Mouse (Mus musculus): ENCODE data around the gene Gm27021.

DNA sequence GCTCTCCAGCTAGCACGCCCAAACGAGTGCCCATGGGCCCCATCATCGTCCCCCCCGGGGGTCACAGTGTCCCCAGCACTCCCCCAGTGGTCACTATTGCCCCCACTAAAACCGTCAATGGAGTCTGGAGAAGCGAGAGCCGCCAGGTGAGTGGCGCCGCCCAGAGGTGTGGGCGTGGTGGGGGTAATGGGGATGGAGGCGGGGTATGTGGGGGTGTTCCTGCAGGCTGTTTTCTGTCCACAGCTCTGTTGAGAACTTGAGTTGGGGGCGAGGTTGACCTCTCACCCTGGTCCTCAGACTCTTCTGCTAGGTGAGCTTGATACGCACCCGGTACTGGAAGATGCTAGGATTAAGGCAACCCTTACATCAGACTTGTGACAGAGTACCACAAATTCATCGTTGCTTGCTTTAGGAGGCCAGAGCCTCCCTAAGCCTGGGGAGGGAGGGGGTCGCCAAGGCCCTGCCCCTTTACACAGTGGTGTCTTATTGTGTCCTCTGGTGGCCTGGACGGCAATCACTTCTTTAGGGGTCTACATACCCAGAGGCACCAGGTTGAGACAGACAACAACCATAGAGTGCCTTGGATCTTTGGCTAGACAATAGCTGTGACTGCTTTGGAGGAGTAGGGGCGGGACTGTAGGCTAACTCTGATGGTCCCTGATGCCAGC, 105.1 kb downstream of the Gm27021 start:
- TF ChIP-seq CTCF (IDR thresholded peaks at IDR 0.05; ENCODE audit: control insufficient read depth, insufficient read depth, insufficient replicate concordance, low read depth, low read length) (no peak), POLR2A (IDR thresholded peaks at IDR 0.05; ENCODE audit: control insufficient read depth, low read depth, low read length) (no peak)
